Mouse (Mus musculus) testis, adult 2 months (tissue): ENCODE data around the gene Zan.

Experiments
- CTCF ChIP-seq: fragments of 200-500 bp; IDR thresholded peaks from 2 replicates; pipeline ENCODE4 v1.5.1; 2012; ENCODE audit warnings: low read depth, mild to moderate bottlenecking, inconsistent platforms, low read length, moderate library complexity; ENCODE audit not compliant: control insufficient read depth, insufficient read depth, insufficient replicate concordance
- POLR2A ChIP-seq: fragments of 200-500 bp; IDR thresholded peaks from 2 replicates; pipeline ENCODE4 v1.6.1; 2012; ENCODE audit warnings: low read depth, mild to moderate bottlenecking, inconsistent platforms, low read length, moderate library complexity; ENCODE audit not compliant: control insufficient read depth

GRCm38 (mm10) chr5:137521861-137522260 is 45.0 kb upstream of the Zan start:
- no peak for TF ChIP-seq CTCF
- TF ChIP-seq POLR2A = no peak
